Mouse (Mus musculus) kidney, postnatal 0 days (tissue): ENCODE results near the gene Smyd1. TPM values are rescaled to one million over a fixed set of nuclear protein-coding genes. Genes with fewer than 3 reads are reported as not detected.

Experiments
- ATAC-seq: fragments of 200-750 bp; cut with Nextera tagmentation; replicated peaks from 2 replicates; pipeline ENCODE4 v1.8.0; 2017; ENCODE audit warnings: low read depth, moderate number of reproducible peaks, moderate TSS enrichment, moderate library complexity; ENCODE audit not compliant: low FRiP score
- DNase-seq: peaks from one replicate; pipeline ENCODE4 v3.0.0-alpha.2; 2016; ENCODE audit warnings: low spot score
- H3K27ac ChIP-seq: fragments of 300-500 bp; sonication (generic); 2 replicates; pipeline ENCODE4 v1.5.1; 2014; ENCODE audit warnings: mild to moderate bottlenecking
- H3K27me3 ChIP-seq: fragments of 300-500 bp; sonication (generic); 2 replicates; pipeline ENCODE4 v1.6.1; 2014; ENCODE audit warnings: low read length, mixed read lengths; ENCODE audit not compliant: insufficient read depth
- H3K36me3 ChIP-seq: fragments of 300-500 bp; sonication (generic); 2 replicates; pipeline ENCODE4 v1.6.1; 2014; ENCODE audit warnings: low read length, mixed read lengths; ENCODE audit not compliant: insufficient read depth
- H3K4me1 ChIP-seq: fragments of 300-500 bp; sonication (generic); replicated peaks from 2 replicates; pipeline ENCODE4 v1.6.1; 2014; ENCODE audit warnings: antibody characterized with exemption, low read length, mixed read lengths; ENCODE audit not compliant: insufficient read depth
- H3K4me2 ChIP-seq: fragments of 300-500 bp; sonication (generic); 2 replicates; pipeline ENCODE4 v1.6.1; 2014; ENCODE audit warnings: mild to moderate bottlenecking, low read length, moderate library complexity, mixed read lengths
- H3K4me3 ChIP-seq: fragments of 300-500 bp; sonication (generic); replicated peaks from 2 replicates; pipeline ENCODE4 v1.5.1; 2014; ENCODE audit warnings: low read depth, low read length
- H3K9ac ChIP-seq: fragments of 300-500 bp; sonication (generic); 2 replicates; pipeline ENCODE4 v1.6.1; 2014; ENCODE audit warnings: low read depth, low read length
- H3K9me3 ChIP-seq: fragments of 300-500 bp; sonication (generic); replicated peaks from 2 replicates; pipeline ENCODE4 v1.6.1; 2016; ENCODE audit warnings: low read length, inconsistent platforms, mixed read lengths
- CTCF ChIP-seq: IDR thresholded peaks from 2 replicates; pipeline ENCODE4 v1.5.1; 2016; ENCODE audit warnings: antibody characterized with exemption, low read depth, mild to moderate bottlenecking, moderate library complexity
- WGBS: fragments of 180-500 bp; shearing (Covaris S2); extraction: QIAGEN DNeasy Blood & Tissue Kit; methylation state at CpG from one replicate; pipeline ENCODE4 v1.1.7; 2014; 5-methylcytosine and 5-hydroxymethylcytosine counted together
- polyA plus RNA-seq: library from polyadenylated mRNA; unstranded; fragments of >200 nt; fragmentation: Nextera tagmentation; extraction: Ambion mirVana; gene quantifications from 2 replicates; pipeline ENCODE4 v1.2.1, GENCODE M21; 2015

Smyd1 gene
- polyA plus RNA-seq, 1 experiment from 2014 or later, result 0.12 TPM

GRCm38 (mm10) chr6:71262142-71262833 lies 59.7 kb downstream of the Smyd1 start:
- Histone ChIP-seq H3K27ac (no peak overlapping the region), H3K4me1 (no peaks in the 10 kb centered on the region), H3K9ac (no peak overlapping the region), H3K36me3 (no peaks in the 10 kb centered on the region), H3K27me3 (no peaks in the 10 kb centered on the region), H3K4me3 (no peak overlapping the region), H3K9me3 (no peaks in the 10 kb centered on the region), H3K4me2 (no peak overlapping the region)
- WGBS, result 69% methylated on average over 8 of the region's 8 CpGs
- TF ChIP-seq CTCF, result no peak
- ATAC-seq, result no peak
- no peak for DNase-seq

- ATAC-seq (no peak), DNase-seq (no peak)
- H3K4me3 ChIP-seq, result no peak overlapping the region
- no peak for TF ChIP-seq CTCF
- H3K36me3 ChIP-seq, result no peaks in the 10 kb centered on the region
- no peaks in the 10 kb centered on the region for H3K27me3 ChIP-seq
- H3K27ac ChIP-seq, result no peak overlapping the region
- no peak overlapping the region for H3K9ac ChIP-seq
- no peak overlapping the region for H3K4me2 ChIP-seq
- H3K9me3 ChIP-seq, result no peaks in the 10 kb centered on the region
- 65% methylated on average over 3 of the region's 3 CpGs for WGBS
- no peaks in the 10 kb centered on the region for H3K4me1 ChIP-seq
These were observed 61.0 kb downstream of the Smyd1 start for GRCm38 (mm10) chr6:71261060-71261459.

GRCm38 (mm10) chr6:71260051-71260640 lies 61.9 kb downstream of the Smyd1 start:
- H3K9me3 ChIP-seq, result no peaks in the 10 kb centered on the region
- no peak overlapping the region for H3K4me2 ChIP-seq
- ATAC-seq (no peak), DNase-seq (no peak)
- H3K4me1 ChIP-seq, result no peaks in the 10 kb centered on the region
- H3K27ac ChIP-seq, result no peak overlapping the region
- H3K27me3 ChIP-seq, result no peaks in the 10 kb centered on the region
- H3K9ac ChIP-seq, result no peak overlapping the region
- no peaks in the 10 kb centered on the region for H3K36me3 ChIP-seq
- H3K4me3 ChIP-seq, result no peak overlapping the region
- WGBS, result 59% methylated on average over 6 of the region's 6 CpGs
- TF ChIP-seq CTCF, result no peak

GRCm38 (mm10) chr6:71259166-71259565 lies 62.9 kb downstream of the Smyd1 start:
- no peaks in the 10 kb centered on the region for H3K27me3 ChIP-seq
- H3K27ac ChIP-seq, result no peak overlapping the region
- H3K4me3 ChIP-seq, result no peak overlapping the region
- WGBS, result 87% methylated on average over 4 of the region's 4 CpGs
- H3K36me3 ChIP-seq, result no peaks in the 10 kb centered on the region
- no peak overlapping the region for H3K9ac ChIP-seq
- no peak for ATAC-seq
- DNase-seq, result no peak
- no peak overlapping the region for H3K4me2 ChIP-seq
- H3K9me3 ChIP-seq, result no peaks in the 10 kb centered on the region
- TF ChIP-seq CTCF, result no peak
- H3K4me1 ChIP-seq, result no peaks in the 10 kb centered on the region

- Histone ChIP-seq H3K4me2 (no peak overlapping the region), H3K4me1 (no peaks in the 10 kb centered on the region), H3K9me3 (no peaks in the 10 kb centered on the region), H3K36me3 (no peaks in the 10 kb centered on the region), H3K27ac (no peak overlapping the region), H3K4me3 (no peak overlapping the region), H3K9ac (no peak overlapping the region), H3K27me3 (no peaks in the 10 kb centered on the region)
- DNase-seq (no peak), ATAC-seq (no peak)
- no peak for TF ChIP-seq CTCF
- 81% methylated on average over 2 of the region's 2 CpGs for WGBS
These were observed 63.5 kb downstream of the Smyd1 start for GRCm38 (mm10) chr6:71258562-71258961.

GRCm38 (mm10) chr6:71257375-71257774 lies 64.7 kb downstream of the Smyd1 start:
- Histone ChIP-seq H3K4me2 (no peak overlapping the region), H3K36me3 (no peaks in the 10 kb centered on the region), H3K9me3 (no peaks in the 10 kb centered on the region), H3K4me3 (no peak overlapping the region), H3K4me1 (no peaks in the 10 kb centered on the region), H3K27ac (no peak overlapping the region), H3K27me3 (no peaks in the 10 kb centered on the region), H3K9ac (no peak overlapping the region)
- DNase-seq (no peak), ATAC-seq (no peak)
- no peak for TF ChIP-seq CTCF
- 63% methylated on average over 1 of the region's 1 CpGs for WGBS
